Mouse (Mus musculus): Measurements from ENCODE around the gene 4833427G06Rik. TPM values are rescaled to one million over a fixed set of nuclear protein-coding genes. Genes with fewer than 3 reads are reported as not detected.
A peak's percentile ranks its signal among the peaks of the same experiment; 100 is the strongest.

4833427G06Rik gene
- total and polyA plus RNA-seq, 3 experiments: not detected

- Histone ChIP-seq H3K4me1 (ENCODE audit: control insufficient read depth in 1 of 2, insufficient read depth in 2 of 2, low read length in 2 of 2) (peaks cover 0 to 9% of the 10 kb centered on the region in 2 experiments; a peak in 1 of 4 replicates), H3K36me3 (ENCODE audit: control insufficient read depth in 1 of 2, insufficient read depth in 2 of 2, low read length in 2 of 2) (no peaks in the 10 kb centered on the region), H3K27ac (ENCODE audit: control insufficient read depth, low read depth, low read length) (no peak overlapping the region), H3K27me3 (ENCODE audit: control insufficient read depth in 1 of 2, insufficient read depth in 2 of 2, low read length in 2 of 2) (peaks cover 0 to 5% of the 10 kb centered on the region in 2 experiments; a peak in 3 of 4 replicates), H3K9me3 (replicated peaks; ENCODE audit: insufficient read depth, low read length) (no peaks in the 10 kb centered on the region), H3K4me3 (ENCODE audit: control insufficient read depth in 1 of 2, insufficient read depth in 1 of 2, low read depth in 2 of 2, low read length in 2 of 2) (no peak overlapping the region), H3K79me2 (ENCODE audit: control insufficient read depth, insufficient read depth, low read length, poor library complexity) (no peaks in the 10 kb centered on the region), H3K9ac (ENCODE audit: control insufficient read depth, low read depth, low read length, poor library complexity, severe bottlenecking) (no peak overlapping the region)
- no peak for TF ChIP-seq HCFC1 (IDR thresholded peaks at IDR 0.05; ENCODE audit: low read depth, low read length)
- TF ChIP-seq TBP (IDR thresholded peaks at IDR 0.05; ENCODE audit: low read depth, low read length): no peak
- no peak for TF ChIP-seq ZKSCAN1 (IDR thresholded peaks at IDR 0.05; ENCODE audit: low read depth, low read length)
- no peak for TF ChIP-seq ZC3H11A (IDR thresholded peaks at IDR 0.05; ENCODE audit: low read depth, low read length)
- TF ChIP-seq MAFK (IDR thresholded peaks at IDR 0.05; ENCODE audit: borderline replicate concordance, low read depth, low read length): no peak
- TF ChIP-seq SIN3A (IDR thresholded peaks at IDR 0.05; ENCODE audit: low read length): no peak
- no peak for TF ChIP-seq POLR2AphosphoS2 (IDR thresholded peaks at IDR 0.05; ENCODE audit: low read length)
- DNase-seq (ENCODE audit: low read depth, low spot score): no peak
These were observed 31.1 kb downstream of the 4833427G06Rik start for GRCm38 (mm10) chr9:51070801-51071200.

- Histone ChIP-seq H3K4me3 (ENCODE audit: control insufficient read depth in 1 of 2, insufficient read depth in 1 of 2, low read depth in 2 of 2, low read length in 2 of 2) (no peak overlapping the region), H3K4me1 (ENCODE audit: control insufficient read depth in 1 of 2, insufficient read depth in 2 of 2, low read length in 2 of 2) (peaks cover 0 to 9% of the 10 kb centered on the region in 2 experiments; a peak in 1 of 4 replicates), H3K27ac (ENCODE audit: control insufficient read depth, low read depth, low read length) (no peak overlapping the region), H3K79me2 (ENCODE audit: control insufficient read depth, insufficient read depth, low read length, poor library complexity) (no peaks in the 10 kb centered on the region), H3K9ac (ENCODE audit: control insufficient read depth, low read depth, low read length, poor library complexity, severe bottlenecking) (no peak overlapping the region), H3K36me3 (ENCODE audit: control insufficient read depth in 1 of 2, insufficient read depth in 2 of 2, low read length in 2 of 2) (no peaks in the 10 kb centered on the region), H3K9me3 (replicated peaks; ENCODE audit: insufficient read depth, low read length) (no peaks in the 10 kb centered on the region), H3K27me3 (ENCODE audit: control insufficient read depth in 1 of 2, insufficient read depth in 2 of 2, low read length in 2 of 2) (peaks cover 0 to 3% of the 10 kb centered on the region in 2 experiments; a peak in 3 of 4 replicates)
- peak; percentile 25 for DNase-seq (ENCODE audit: low read depth, low spot score)
- TF ChIP-seq NELFE (IDR thresholded peaks at IDR 0.05; ENCODE audit: low read depth, low read length) (no peak), MAFK (IDR thresholded peaks at IDR 0.05; ENCODE audit: borderline replicate concordance, low read depth, low read length) (no peak), CHD1 (IDR thresholded peaks at IDR 0.05; ENCODE audit: low read depth, low read length) (no peak), POLR2AphosphoS5 (IDR thresholded peaks at IDR 0.05; ENCODE audit: borderline replicate concordance, low read depth, low read length) (no peak), ETS1 (IDR thresholded peaks at IDR 0.05; ENCODE audit: low read depth, low read length) (no peak), MAZ (IDR thresholded peaks at IDR 0.05; ENCODE audit: low read depth, low read length) (no peak), MYC (IDR thresholded peaks at IDR 0.05; ENCODE audit: low read depth, low read length) (no peak), ZKSCAN1 (IDR thresholded peaks at IDR 0.05; ENCODE audit: low read depth, low read length) (no peak), GABPA (IDR thresholded peaks at IDR 0.05; ENCODE audit: low read depth, low read length) (no peak), USF1 (IDR thresholded peaks at IDR 0.05; ENCODE audit: low read depth, low read length) (no peak), BHLHE40 (IDR thresholded peaks at IDR 0.05; ENCODE audit: borderline replicate concordance, low read depth, low read length) (no peak), POLR2AphosphoS2 (IDR thresholded peaks at IDR 0.05; ENCODE audit: low read length) (no peak), POLR2A (IDR thresholded peaks at IDR 0.05; ENCODE audit: control insufficient read depth in 1 of 2, insufficient read depth in 1 of 2, low read depth in 1 of 2, low read length in 2 of 2, poor library complexity in 1 of 2) (no peak), HCFC1 (IDR thresholded peaks at IDR 0.05; ENCODE audit: low read depth, low read length) (no peak), MEF2A (IDR thresholded peaks at IDR 0.05; ENCODE audit: extremely low read depth, insufficient replicate concordance, low read depth, low read length, poor library complexity, severe bottlenecking) (no peak), RCOR1 (IDR thresholded peaks at IDR 0.05; ENCODE audit: low read depth, low read length) (no peak), SIN3A (IDR thresholded peaks at IDR 0.05; ENCODE audit: low read length) (no peak), JUND (IDR thresholded peaks at IDR 0.05; ENCODE audit: low read depth, low read length) (no peak), TAL1 (IDR thresholded peaks at IDR 0.05; ENCODE audit: low read length) (no peak), EP300 (IDR thresholded peaks at IDR 0.05; ENCODE audit: low read depth in 1 of 2, low read length in 2 of 2) (no peak)
These were observed 33.7 kb downstream of the 4833427G06Rik start for GRCm38 (mm10) chr9:51068202-51068601.

Data from MEL (cell line).